ENCODE assay signal across 8 mouse cellular contexts in genomic region chr3:115712808-115713200, GRCm38 (mm10). TPM values are rescaled to one million over a fixed set of nuclear protein-coding genes. Genes with fewer than 3 reads are reported as not detected.
DNase-seq lines count a peak whose midpoint lies in the region; ATAC-seq and TF ChIP-seq lines count a peak whose summit lies in the region.

No protein-coding gene starts in this region.

- H3K36me3 ChIP-seq in forebrain, embryonic 10.5 days (replicated peaks) = peaks cover 44% of the 10 kb centered on the region
- peaks cover 14% of the 10 kb centered on the region; the same call in 1 of the 2 replicates for H3K36me3 ChIP-seq in heart, embryonic 15.5 days
- peaks cover 12% of the 10 kb centered on the region for H3K36me3 ChIP-seq in liver, embryonic 13.5 days
- no peaks in the 10 kb centered on the region for H3K36me3 ChIP-seq in neural tube, embryonic 11.5 days (ENCODE audit: control insufficient read depth, insufficient read depth, low read length)
- no peaks in the 10 kb centered on the region for H3K36me3 ChIP-seq in stomach, postnatal 0 days (ENCODE audit: control insufficient read depth, insufficient read depth, low read length)

- WGBS in forebrain, embryonic 10.5 days = 19% methylated on average over 9 of the region's 9 CpGs
- WGBS in heart, embryonic 15.5 days = 8% methylated on average over 9 of the region's 9 CpGs
- WGBS in liver, embryonic 13.5 days (ENCODE audit: insufficient replicate concordance) = 11% methylated on average over 9 of the region's 9 CpGs
- 19% methylated on average over 9 of the region's 9 CpGs for WGBS in neural tube, embryonic 11.5 days
- WGBS in stomach, postnatal 0 days = 18% methylated on average over 9 of the region's 9 CpGs

- no peaks in the 10 kb centered on the region for H3K9me3 ChIP-seq in forebrain, embryonic 10.5 days
- H3K9me3 ChIP-seq in heart, embryonic 15.5 days (replicated peaks) = no peaks in the 10 kb centered on the region
- no peaks in the 10 kb centered on the region for H3K9me3 ChIP-seq in liver, embryonic 13.5 days (replicated peaks)
- no peaks in the 10 kb centered on the region for H3K9me3 ChIP-seq in neural tube, embryonic 11.5 days (ENCODE audit: control insufficient read depth, low read length)
- no peaks in the 10 kb centered on the region for H3K9me3 ChIP-seq in stomach, postnatal 0 days (ENCODE audit: control insufficient read depth, low read length)

- TF ChIP-seq EP300 in stomach, postnatal 0 days (optimal IDR thresholded peaks at IDR 0.05) = no peak

- H3K4me1 ChIP-seq in brown adipose tissue, adult 24 weeks (ENCODE audit: control insufficient read depth, insufficient read depth, insufficient read length, low read length) = peaks cover 4% of the 10 kb centered on the region; the same call in 1 of the 2 replicates
- peaks cover 47% of the 10 kb centered on the region for H3K4me1 ChIP-seq in forebrain, embryonic 10.5 days
- peaks cover 50% of the 10 kb centered on the region for H3K4me1 ChIP-seq in heart, embryonic 15.5 days (replicated peaks)
- H3K4me1 ChIP-seq in liver, embryonic 13.5 days (replicated peaks) = peaks cover 53% of the 10 kb centered on the region
- no peaks in the 10 kb centered on the region for H3K4me1 ChIP-seq in neural tube, embryonic 11.5 days (ENCODE audit: control insufficient read depth, insufficient read depth, low read length)
- no peaks in the 10 kb centered on the region for H3K4me1 ChIP-seq in stomach, postnatal 0 days (replicated peaks; ENCODE audit: control insufficient read depth, insufficient read depth)

- H3K4me2 ChIP-seq in heart, embryonic 15.5 days = peak overlapping the region; percentile 64
- H3K4me2 ChIP-seq in liver, embryonic 13.5 days = peak overlapping the region; percentile 90
- H3K4me2 ChIP-seq in neural tube, embryonic 11.5 days (ENCODE audit: low read depth) = peak overlapping the region; percentile 65
- H3K4me2 ChIP-seq in stomach, postnatal 0 days (replicated peaks; ENCODE audit: low read depth) = peak overlapping the region; percentile 73

- peak overlapping the region; percentile 100 for H3K27ac ChIP-seq in brown adipose tissue, adult 24 weeks (replicated peaks; ENCODE audit: low read depth, low read length)
- peak overlapping the region; percentile 98 for H3K27ac ChIP-seq in forebrain, embryonic 10.5 days
- H3K27ac ChIP-seq in heart, embryonic 15.5 days = peak overlapping the region; percentile 94
- 0 out of 2 replicates have a peak overlapping the region, but pooled peaks have one; percentile 25 for H3K27ac ChIP-seq in liver, embryonic 13.5 days
- no peak overlapping the region for H3K27ac ChIP-seq in neural tube, embryonic 11.5 days (ENCODE audit: low read depth, low read length)
- H3K27ac ChIP-seq in stomach, postnatal 0 days (replicated peaks) = peak overlapping the region; percentile 49; the same call in 1 of the 2 replicates

- peak overlapping the region; percentile 95 for H3K4me3 ChIP-seq in brown adipose tissue, adult 24 weeks (ENCODE audit: insufficient read depth, low read depth, low read length)
- H3K4me3 ChIP-seq in forebrain, embryonic 10.5 days = peak overlapping the region; percentile 73
- peak overlapping the region; percentile 79 for H3K4me3 ChIP-seq in heart, embryonic 15.5 days
- peak overlapping the region; percentile 69; the same call in 1 of the 2 replicates for H3K4me3 ChIP-seq in liver, embryonic 13.5 days (replicated peaks)
- H3K4me3 ChIP-seq in neural tube, embryonic 11.5 days (ENCODE audit: low read depth, low read length) = no peak overlapping the region
- H3K4me3 ChIP-seq in stomach, postnatal 0 days (ENCODE audit: low read depth, low read length) = peak overlapping the region; percentile 54; the same call in 1 of the 2 replicates

- no peaks in the 10 kb centered on the region for H3K27me3 ChIP-seq in forebrain, embryonic 10.5 days (ENCODE audit: poor library complexity, severe bottlenecking)
- H3K27me3 ChIP-seq in heart, embryonic 15.5 days = no peaks in the 10 kb centered on the region
- no peaks in the 10 kb centered on the region for H3K27me3 ChIP-seq in liver, embryonic 13.5 days
- H3K27me3 ChIP-seq in neural tube, embryonic 11.5 days (ENCODE audit: control insufficient read depth, insufficient read depth, low read length) = no peaks in the 10 kb centered on the region
- no peaks in the 10 kb centered on the region for H3K27me3 ChIP-seq in stomach, postnatal 0 days (ENCODE audit: control insufficient read depth, insufficient read depth, low read length)

- DNase-seq in CD4-positive helper T cell, adult 2 months (ENCODE audit: low read depth, low spot score) = peak; percentile 81
- peak; percentile 78 for DNase-seq in forebrain, embryonic 10.5 days (ENCODE audit: extremely low spot score, low spot score)
- peak; percentile 70 to 80 for DNase-seq in kidney, postnatal 25 days
- DNase-seq in liver, embryonic 13.5 days = peak; percentile 54
- peak; percentile 76 for DNase-seq in neural tube, embryonic 11.5 days (ENCODE audit: low spot score)
- peak; percentile 75 for DNase-seq in stomach, postnatal 0 days (ENCODE audit: low spot score)

- peak; percentile 93 for TF ChIP-seq CTCF in stomach, postnatal 0 days (IDR thresholded peaks at IDR 0.05; ENCODE audit: low read depth)

- no peak for ATAC-seq in heart, embryonic 15.5 days (replicated peaks; ENCODE audit: insufficient number of reproducible peaks, insufficient read depth, low FRiP score, low read depth)
- ATAC-seq in liver, embryonic 13.5 days (ENCODE audit: low read depth) = no peak
- no peak; the same call in 1 of the 2 replicates for ATAC-seq in neural tube, embryonic 11.5 days (ENCODE audit: insufficient read depth, low FRiP score, low TSS enrichment)
- ATAC-seq in stomach, postnatal 0 days (ENCODE audit: low FRiP score, low TSS enrichment) = peak; percentile 44

- peak overlapping the region; percentile 73 for H3K9ac ChIP-seq in heart, embryonic 15.5 days
- no peak overlapping the region for H3K9ac ChIP-seq in liver, embryonic 13.5 days
- H3K9ac ChIP-seq in neural tube, embryonic 11.5 days (ENCODE audit: low read length) = no peak overlapping the region
- H3K9ac ChIP-seq in stomach, postnatal 0 days (ENCODE audit: low read length) = no peak overlapping the region

RNA-seq across cellular contexts. Expression of gene S1pr1, which starts 2.1 kb away (rescaled TPM):
- 23.1 and 29.4 TPM in 2 replicates for polyA plus RNA-seq in brown adipose tissue, adult 24 weeks (2012; ENCODE audit: insufficient read depth, insufficient read length, missing spikeins)
- 25.4 and 27.2 TPM in 2 replicates for polyA plus RNA-seq in forebrain, embryonic 10.5 days (2016; fragmentation: Nextera tagmentation; extraction: Ambion mirVana)
- polyA plus RNA-seq in heart, embryonic 15.5 days (2015; fragmentation: Nextera tagmentation; extraction: Ambion mirVana) = 75.5 and 85.4 TPM in 2 replicates
- polyA plus RNA-seq in liver, embryonic 13.5 days (2015; fragmentation: Nextera tagmentation; extraction: Ambion mirVana) = 7.5 and 10.7 TPM in 2 replicates
- 14.3 and 15.7 TPM in 2 replicates for polyA plus RNA-seq in neural tube, embryonic 11.5 days (2014; fragmentation: Nextera tagmentation; extraction: Ambion mirVana)
- polyA plus RNA-seq in stomach, postnatal 0 days (2015; fragmentation: Nextera tagmentation; extraction: Ambion mirVana) = 6.6 and 6.7 TPM in 2 replicates
